Mouse (Mus musculus): ENCODE measurements around the gene Gne.
A peak's percentile ranks its signal among the peaks of the same experiment; 100 is the strongest.

Gene Gne

DNA sequence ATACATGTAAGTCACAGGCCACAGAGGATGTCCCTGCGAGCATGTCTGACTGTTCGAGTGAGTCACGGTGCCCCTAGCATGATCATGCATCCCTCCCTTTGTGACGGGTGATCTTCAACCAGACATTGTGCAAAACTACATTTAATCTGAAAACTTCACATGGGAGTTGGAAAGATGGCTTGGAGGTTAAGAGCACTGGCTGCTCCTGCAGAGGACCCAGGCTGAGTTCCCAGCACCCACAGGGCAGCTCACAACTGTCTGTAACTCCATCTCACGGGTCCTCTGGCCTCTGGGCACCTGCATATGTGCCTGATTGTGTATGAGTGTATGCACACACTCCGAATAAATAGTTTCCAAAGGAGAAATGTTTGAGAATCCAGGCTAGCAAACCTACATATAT is 59.7 kb downstream of the Gne start:
- DNase-seq (ENCODE audit: low spot score), result no peak

DNA sequence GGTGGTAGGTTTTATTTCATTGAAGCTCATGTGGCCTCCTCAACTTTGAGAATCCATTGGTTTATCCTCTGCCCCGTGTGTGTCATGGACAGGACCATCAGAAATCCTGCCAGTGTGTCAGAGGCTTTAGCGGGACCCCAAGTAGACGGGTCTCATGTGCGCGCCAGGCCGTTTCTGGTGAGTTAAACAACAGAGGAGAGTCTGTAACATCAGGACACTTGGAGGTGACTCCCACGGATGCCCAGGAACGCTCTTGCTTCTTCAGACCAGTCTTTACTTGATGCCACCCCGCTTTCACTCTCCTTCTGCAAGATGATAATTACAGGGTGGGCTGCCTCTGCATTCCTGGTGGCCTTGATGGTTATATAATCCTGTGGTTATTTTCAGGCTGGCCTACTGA is 60.3 kb downstream of the Gne start:
- DNase-seq (ENCODE audit: low spot score), result no peak

DNA sequence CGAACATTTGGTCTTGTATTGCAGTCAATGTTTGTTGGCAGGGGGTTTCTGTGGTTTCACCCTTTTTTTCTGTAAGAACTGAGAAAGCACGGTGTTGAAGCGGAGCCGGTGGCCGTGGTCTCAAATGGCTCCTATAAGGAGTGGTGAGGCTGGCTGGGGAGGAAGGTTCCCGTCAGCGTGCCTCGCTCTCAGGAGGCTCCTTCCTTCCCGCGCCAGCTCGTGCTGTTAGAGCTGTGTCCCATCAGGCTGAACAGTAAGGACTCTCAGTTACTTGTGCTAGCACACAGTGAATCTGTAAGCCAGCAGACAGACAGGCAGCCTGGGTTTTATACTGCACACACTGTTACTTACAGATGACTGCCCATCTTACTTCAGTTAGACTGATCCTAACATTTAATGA is 61.2 kb downstream of the Gne start:
- DNase-seq (ENCODE audit: low spot score), result no peak

DNA sequence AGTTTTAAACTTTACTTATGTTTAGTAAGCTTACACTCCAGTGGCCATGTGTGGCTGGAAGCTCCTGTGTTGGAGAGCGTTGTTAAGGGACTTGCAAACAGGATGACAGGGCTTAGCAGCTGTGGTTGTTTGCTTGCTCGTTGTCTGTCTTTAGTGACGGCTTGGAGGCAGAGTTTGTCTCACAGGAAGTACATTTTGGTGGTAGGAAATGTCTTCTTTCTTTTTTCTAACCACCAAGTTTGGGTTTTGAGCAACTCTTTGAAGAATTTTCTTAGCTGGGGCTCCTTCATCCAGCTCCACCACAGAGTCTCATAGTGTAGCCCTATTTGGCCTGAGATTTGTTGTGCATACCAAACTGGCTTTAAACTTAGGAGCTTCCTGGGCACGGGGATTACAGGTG is 61.7 kb downstream of the Gne start:
- DNase-seq (ENCODE audit: low spot score), result no peak

DNA sequence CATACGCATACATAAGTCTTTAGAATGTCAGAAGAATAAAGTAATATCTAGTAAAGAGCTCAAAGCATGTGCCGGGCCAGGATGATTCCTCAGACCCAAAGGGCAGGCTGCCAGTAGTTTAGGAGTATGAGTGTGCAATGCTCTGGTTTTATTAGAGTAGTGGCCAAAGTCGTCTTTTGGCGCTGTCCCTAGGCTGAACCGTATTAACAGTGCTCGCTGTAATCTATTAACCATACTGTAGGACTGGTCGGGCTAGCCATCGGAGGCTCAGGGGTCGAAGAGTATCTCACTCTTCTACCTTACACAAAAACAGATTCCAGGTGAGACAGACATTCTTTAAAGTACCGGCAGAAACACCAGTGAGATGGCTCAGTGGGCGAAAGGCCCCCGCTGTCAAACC is 67.2 kb downstream of the Gne start:
- no peak for DNase-seq (ENCODE audit: low spot score)

DNA sequence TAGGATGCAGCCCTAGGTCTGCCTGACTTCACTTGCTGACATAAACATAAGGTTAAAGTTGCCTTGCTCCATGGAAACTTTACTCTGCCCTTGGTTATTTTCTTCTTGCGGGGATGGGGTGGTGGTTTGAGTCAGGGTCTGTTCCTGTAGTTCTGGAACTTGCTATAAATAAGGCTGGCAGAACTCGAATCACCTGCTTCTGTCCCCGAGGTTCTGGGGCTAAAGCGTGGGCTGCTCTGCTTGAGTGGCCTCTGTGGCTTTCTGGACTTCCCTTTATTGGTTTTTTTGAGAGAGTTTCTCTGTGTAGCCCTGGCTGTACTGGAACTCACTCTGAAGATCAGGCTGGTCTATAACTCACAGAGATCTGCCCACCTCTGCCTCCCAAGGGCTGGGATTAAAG is 67.9 kb downstream of the Gne start:
- DNase-seq (ENCODE audit: low spot score), result no peak

DNA sequence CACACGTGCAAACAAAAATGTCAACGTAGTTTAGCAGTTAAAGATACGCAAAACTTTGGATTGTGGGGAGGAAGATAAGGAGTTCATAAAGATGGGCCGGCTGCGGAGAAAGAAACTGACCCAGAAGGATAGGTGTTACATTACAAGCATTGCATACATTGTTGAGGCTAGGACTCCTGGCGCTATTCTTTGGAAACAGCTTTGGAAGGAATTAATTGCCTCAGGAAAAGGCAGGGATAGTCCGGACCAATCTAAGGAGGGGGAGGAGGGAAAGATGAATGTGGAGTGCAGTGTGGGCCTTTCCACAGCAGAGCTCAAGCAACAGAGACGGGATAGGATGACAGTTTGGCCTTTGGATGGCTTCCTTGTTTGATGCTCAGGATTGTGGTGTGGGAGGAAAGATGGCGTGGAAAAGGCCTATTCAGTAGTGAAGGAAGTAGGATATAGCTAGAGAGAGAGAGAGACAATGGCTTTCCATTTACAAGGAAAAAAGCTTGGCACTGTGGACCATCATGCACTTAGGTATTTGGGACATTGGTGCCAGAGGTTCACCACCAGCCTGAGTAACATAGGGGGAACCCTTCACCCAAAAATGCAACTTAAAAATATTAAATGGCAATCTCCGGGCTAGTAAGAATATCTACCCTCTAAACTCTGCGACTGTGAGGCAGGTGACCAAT is 70.4 kb downstream of the Gne start:
- no peak for DNase-seq (ENCODE audit: low spot score)

DNA sequence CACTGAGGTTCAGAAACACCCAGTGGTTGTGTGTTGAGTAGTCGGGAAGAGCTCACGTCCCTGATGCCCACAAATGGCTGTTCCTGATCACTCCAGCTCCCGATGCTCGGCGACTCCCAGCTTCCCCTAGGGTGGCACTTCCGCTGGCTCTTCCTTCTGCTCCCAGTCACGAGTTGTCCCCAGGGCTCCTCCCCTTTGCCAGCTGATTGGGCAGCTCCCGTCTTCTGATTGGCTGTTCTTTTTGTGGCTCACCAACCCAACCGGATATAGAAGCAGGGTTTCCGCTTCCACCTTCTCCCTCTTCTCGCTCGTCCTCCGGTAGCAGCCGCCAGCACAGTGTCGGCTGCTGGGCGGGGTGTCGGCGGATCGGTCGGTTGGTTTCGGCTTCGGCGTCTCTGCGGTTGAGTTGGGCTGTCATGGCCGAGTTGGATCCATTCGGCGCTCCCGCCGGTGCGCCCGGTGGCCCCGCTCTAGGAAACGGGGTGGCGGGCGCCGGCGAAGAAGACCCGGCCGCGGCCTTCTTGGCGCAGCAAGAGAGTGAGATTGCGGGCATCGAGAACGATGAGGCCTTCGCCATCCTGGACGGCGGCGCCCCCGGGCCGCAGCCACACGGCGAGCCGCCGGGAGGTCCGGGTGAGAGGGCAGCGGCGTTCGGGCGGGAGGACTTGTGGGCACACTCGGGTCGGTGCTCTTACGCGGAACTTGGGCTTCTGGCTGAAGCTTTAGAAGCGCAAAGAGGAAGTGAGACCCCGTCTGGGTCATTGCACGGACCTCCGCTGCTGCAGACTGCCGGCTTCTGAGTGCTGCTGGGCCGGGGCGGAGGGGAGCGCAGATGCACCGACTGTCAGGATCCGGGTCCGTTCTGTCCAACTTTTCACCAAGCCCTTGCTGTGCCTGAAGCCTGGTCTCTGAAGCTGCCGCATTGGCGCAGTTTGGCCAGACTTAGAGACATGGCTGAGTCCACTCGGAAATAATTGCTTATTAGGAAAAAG is 71.3 kb downstream of the Gne start:
- DNase-seq (ENCODE audit: low spot score), result peak; percentile 71

DNA sequence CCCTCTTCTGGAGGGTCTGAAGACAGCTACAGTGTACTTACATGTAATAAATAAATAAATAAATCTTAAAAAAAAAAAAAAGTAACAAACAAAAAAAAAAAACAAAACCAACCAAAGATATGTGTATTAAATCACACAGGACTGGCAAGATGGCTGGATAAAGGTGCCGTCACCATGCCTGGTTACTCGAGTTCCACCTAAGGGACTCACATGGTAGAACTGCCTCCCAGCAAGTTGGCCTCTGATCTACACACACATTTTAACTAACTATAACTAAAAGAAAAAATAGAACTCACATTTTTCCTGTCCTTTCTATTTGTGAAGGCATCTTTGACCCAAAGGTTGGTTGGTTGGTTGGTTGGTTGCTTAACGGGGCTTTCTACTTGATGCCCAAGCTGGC is 72.2 kb downstream of the Gne start:
- DNase-seq (ENCODE audit: low spot score), result no peak

DNA sequence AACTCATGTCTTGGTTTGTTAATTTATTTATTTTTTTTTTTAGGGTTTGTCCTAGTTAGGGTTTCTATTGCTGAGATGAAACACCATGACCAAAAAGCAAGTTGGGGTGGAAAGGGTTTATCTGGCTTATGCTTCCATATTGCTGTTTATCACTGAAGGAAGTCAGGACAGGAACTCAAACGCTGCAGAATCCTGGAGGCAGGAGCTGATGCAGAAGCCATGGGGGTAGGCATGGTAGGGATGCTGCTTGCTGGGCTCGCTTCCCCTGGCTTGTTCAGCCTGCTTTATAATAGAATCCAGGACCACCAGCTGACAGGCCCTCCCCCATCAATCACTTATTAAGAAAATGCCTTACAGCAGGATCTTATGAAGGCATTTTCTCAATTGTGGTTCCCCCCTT is 73.1 kb downstream of the Gne start:
- no peak for DNase-seq (ENCODE audit: low spot score)

DNA sequence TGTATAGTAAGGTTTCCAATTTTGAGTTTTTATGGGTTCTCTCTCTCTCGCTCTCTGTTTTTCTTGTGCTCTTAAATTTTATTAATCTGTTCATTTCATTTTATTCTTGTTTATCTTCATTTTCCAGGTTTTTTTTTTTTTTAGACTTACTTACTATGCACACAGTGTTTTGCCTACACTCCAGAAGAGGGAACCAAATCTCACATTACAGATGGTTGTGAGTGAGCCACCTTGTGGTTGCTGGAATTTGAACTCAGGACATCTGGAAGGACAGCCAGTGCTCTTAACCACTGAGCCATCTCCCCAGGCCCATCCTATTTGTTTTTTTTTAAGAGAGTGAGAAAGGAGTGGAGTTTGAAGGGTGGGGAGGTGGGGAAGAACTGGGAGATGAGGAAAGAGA is 73.8 kb downstream of the Gne start:
- DNase-seq (ENCODE audit: low spot score), result no peak

DNA sequence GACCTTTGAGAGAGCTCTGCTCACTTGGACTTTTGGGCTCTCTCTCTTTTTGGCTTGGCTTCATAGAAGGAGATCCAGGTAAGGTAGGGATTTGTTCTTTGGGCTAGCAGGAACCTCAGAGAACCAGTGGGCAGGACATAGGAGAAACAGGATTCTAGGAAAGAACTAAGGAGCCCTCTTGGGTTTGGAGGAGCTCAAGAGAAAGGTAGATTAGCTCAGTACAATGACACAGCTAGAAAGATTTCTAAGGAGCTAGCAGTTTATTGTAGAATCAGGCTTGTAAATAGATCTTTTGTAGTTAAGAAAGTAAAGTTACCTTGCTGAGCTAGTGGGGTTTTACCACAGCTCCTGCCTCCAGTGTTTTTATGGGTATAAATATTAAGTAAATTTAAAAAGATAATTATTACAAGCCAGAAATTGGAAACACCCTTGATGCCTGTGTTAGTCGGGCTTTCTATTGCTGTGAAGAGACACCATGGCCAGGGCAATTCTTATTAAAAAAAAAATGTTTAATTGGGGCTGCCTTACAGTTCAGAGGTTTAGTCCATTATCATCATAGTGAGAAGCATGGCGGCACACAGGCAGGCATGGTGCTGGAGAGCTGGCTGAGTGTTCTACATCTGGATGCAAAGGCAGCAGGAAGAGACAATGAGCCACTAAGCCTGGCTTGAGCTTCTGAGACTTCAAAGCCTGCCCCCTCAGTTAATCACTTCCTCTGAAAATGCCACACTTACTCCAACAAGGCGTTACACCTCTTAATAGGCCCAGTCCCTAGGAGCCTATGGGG is 79.2 kb downstream of the Gne start:
- DNase-seq (ENCODE audit: low spot score), result no peak

DNA sequence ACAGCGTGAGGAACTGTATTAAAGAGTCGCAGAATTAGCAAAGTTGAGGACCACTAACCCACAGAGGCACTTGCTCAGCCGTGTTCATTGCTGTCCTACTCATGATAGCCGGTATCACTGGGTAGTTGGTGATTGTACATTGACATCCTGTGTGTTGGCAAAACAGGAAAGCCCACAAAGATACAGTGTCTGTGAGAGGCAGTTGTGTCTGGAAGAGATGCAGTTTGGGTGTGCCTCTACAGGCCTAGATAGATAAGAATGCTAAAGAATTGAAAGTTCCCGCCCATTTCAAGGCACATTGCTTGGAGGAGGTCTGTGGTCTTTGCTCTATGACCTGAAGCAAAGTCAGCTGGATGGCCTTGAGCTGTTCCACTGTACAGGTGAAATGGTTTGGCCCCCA is 79.9 kb downstream of the Gne start, which contains the start of gene Clta:
TSS of gene Clta (plus strand) at position 327 of the 400 bp plus-strand sequence.
- no peak for DNase-seq (ENCODE audit: low spot score)

DNA sequence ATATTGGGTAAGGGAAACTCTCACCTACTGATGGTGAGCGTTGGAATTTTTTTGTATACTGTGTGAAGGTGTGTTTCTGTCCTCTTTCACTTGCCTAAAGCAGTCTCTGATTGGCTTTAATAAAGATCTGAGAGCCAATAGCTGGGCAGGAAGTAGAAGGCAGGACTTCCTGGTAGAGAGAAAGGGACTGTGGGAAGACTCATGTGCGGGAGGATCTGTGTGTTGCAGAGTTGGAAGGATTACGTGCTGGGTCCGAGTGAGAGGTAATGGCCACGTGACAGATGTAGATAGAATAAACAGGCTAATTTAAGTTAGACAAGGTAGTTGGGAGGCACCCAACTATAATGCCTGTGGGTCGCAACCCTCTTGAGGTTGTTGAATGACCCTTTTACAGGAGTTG is 80.4 kb downstream of the Gne start:
- DNase-seq (ENCODE audit: low spot score), result no peak

DNA sequence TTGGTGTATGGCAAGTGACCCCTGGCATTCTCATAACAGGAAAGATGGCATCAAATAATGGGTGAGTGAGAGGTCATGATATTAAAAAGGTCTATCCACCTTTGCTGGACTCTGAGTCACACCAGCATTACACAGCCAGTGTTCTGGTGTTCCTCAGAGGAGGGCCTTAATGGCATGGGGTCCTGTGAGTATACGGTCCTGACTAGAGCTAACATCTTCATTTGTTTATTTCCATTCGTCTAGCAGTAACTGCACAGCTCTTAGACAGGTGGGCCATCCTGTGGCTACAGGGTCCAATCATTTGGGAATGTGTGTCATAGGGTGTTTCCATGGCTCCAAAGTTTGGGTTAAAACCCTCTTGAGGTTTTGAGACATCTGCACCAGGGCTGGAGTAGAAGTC is 89.6 kb downstream of the Gne start:
- no peak for DNase-seq (ENCODE audit: low spot score)

DNA sequence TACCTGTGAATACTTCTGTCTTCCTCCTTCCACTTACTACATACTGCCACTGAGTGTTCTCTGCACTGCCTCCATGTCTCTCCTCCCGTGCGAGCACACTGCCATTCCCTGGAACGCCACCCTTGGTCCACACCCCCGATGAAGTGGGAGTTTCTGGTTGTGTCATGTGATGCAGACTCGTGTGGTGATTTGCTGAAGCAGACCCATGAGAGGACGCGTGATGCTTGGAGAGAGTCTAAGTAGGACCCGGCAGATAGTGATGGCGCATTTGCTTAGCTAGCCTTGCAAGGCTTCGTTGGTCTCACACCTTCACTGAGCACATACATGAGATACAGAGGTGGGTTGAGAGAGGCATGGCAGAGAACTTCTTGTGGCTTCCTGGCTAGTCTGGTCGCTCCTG is 90.9 kb downstream of the Gne start:
- DNase-seq (ENCODE audit: low spot score), result no peak

DNA sequence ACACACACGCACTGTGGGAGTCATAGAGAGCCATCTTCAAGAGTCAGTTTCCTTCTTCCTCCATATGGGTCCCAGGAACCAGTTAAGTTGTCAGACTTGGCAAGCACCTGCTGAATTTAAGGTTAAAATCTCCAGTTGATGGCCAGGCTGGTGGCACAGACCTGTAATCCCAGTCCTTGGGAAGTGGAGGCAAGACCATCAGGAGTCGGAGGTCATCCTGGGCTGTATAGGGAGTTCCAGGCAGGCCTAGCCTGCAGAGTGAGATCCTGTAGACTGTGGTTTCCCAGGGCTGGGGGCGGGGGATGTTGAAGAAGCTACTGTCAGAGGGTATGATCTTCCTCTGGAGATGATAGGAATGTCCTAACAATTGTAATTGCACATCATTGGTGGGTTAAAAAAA is 95.0 kb downstream of the Gne start:
- no peak for DNase-seq (ENCODE audit: low spot score)

DNA sequence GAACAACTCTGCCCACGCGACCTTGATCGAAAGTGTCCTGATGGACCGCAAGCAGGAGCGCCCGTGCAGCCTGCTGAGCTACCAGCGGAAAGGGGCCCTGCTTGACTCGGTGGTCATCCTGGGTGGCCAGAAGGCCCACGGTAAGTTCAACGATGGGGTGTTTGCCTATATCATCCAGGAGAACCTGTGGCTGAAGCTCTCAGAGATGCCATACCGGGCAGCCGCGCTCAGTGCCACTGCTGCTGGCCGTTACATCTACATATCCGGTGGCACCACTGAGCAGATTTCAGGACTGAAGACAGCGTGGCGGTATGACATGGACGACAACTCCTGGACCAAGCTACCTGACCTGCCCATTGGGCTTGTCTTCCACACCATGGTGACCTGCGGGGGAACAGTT is 99.7 kb downstream of the Gne start:
- no peak for DNase-seq (ENCODE audit: low spot score)
